Mouse (Mus musculus): ENCODE data around the gene Fam32a.

Gene Fam32a

DNA sequence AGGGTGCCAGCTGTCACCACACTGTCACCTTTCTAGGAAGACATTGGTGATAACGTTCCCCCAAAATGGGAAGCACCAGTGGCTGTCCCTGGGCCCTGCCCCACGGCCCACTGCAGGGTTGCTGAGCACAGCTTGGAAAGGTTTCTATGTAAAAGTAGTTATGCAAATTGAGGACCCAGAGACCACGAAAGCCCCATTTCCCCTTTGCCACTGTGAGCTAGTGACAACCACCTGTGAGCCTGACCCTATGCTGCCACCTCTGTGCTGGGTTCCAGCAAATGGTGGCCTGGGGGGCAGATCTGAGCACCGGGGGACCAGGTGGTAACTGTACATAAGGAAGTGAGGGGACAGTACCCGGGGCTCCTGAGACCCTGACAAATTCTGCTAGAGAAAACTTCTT is 54.3 kb downstream of the Fam32a start:
- in situ Hi-C loops (cut with MboI, MseI), result no loop called here
